Mouse (Mus musculus) megakaryocyte, embryonic 14.5 days (primary cell): ENCODE results near the gene Atp6v1a. TPM values are rescaled to one million over a fixed set of nuclear protein-coding genes. Genes with fewer than 3 reads are reported as not detected.

Experiments
- H3K27me3 ChIP-seq: replicated peaks from 2 replicates; pipeline ENCODE3; 2012; ENCODE audit warnings: inconsistent platforms
- H3K36me3 ChIP-seq: replicated peaks from 2 replicates; pipeline ENCODE3; 2012; ENCODE audit warnings: low read length, inconsistent platforms, mixed read lengths
- H3K4me1 ChIP-seq: 2 replicates; pipeline ENCODE4 v1.6.1; 2012; ENCODE audit warnings: inconsistent platforms
- H3K4me3 ChIP-seq: replicated peaks from 2 replicates; pipeline ENCODE3; 2012; ENCODE audit warnings: moderate library complexity, mild to moderate bottlenecking, inconsistent platforms
- H3K9me3 ChIP-seq: 2 replicates; pipeline ENCODE4 v1.6.1; 2012; ENCODE audit warnings: inconsistent platforms
- FLI1 ChIP-seq: IDR thresholded peaks from 2 replicates; pipeline ENCODE4 v1.6.1; 2012; ENCODE audit warnings: low read length, inconsistent platforms, mixed read lengths
- GATA1 ChIP-seq: IDR thresholded peaks from 3 replicates; pipeline ENCODE4 v1.6.1; 2012; ENCODE audit warnings: mixed read lengths, low read length, inconsistent platforms, borderline replicate concordance
- polyA plus RNA-seq: library from polyadenylated mRNA; stranded (reverse); fragments of >175 nt; gene quantifications from 2 replicates; pipeline ENCODE4 v1.2.3, GENCODE M21; 2012; ENCODE audit warnings: low replicate concordance; ENCODE audit not compliant: insufficient read depth

Gene Atp6v1a
- polyA plus RNA-seq, 1 experiment: 3.0 TPM

GRCm38 (mm10) chr16:44172297-44173154 is 33.0 kb upstream of the Atp6v1a start:
- Histone ChIP-seq H3K4me3 (peak overlapping the region; percentile 96), H3K9me3 (no peaks in the 10 kb centered on the region), H3K4me1 (peaks cover 31% of the 10 kb centered on the region), H3K27me3 (no peaks in the 10 kb centered on the region), H3K36me3 (no peaks in the 10 kb centered on the region)
- TF ChIP-seq FLI1 (no peak), GATA1 (no peak)

GRCm38 (mm10) chr16:44168990-44169389 is 29.5 kb upstream of the Atp6v1a start:
- Histone ChIP-seq H3K4me3 (no peak overlapping the region), H3K9me3 (no peaks in the 10 kb centered on the region), H3K27me3 (no peaks in the 10 kb centered on the region), H3K4me1 (peaks cover 34% of the 10 kb centered on the region), H3K36me3 (no peaks in the 10 kb centered on the region)
- TF ChIP-seq FLI1 (no peak), GATA1 (no peak)

- Histone ChIP-seq H3K9me3 (no peaks in the 10 kb centered on the region), H3K27me3 (no peaks in the 10 kb centered on the region), H3K36me3 (peaks cover 12% of the 10 kb centered on the region), H3K4me3 (no peak overlapping the region), H3K4me1 (peaks cover 26% of the 10 kb centered on the region)
- TF ChIP-seq GATA1 (no peak), FLI1 (no peak)
Observed at GRCm38 (mm10) chr16:44165182-44165581, 25.7 kb upstream of the Atp6v1a start.

- no peak for TF ChIP-seq FLI1
- TF ChIP-seq GATA1: no peak
- Histone ChIP-seq H3K9me3 (no peaks in the 10 kb centered on the region), H3K4me1 (peaks cover 21% of the 10 kb centered on the region), H3K36me3 (peaks cover 25% of the 10 kb centered on the region), H3K4me3 (no peak overlapping the region), H3K27me3 (no peaks in the 10 kb centered on the region)
Observed at GRCm38 (mm10) chr16:44163831-44164230, 24.3 kb upstream of the Atp6v1a start.

DNA sequence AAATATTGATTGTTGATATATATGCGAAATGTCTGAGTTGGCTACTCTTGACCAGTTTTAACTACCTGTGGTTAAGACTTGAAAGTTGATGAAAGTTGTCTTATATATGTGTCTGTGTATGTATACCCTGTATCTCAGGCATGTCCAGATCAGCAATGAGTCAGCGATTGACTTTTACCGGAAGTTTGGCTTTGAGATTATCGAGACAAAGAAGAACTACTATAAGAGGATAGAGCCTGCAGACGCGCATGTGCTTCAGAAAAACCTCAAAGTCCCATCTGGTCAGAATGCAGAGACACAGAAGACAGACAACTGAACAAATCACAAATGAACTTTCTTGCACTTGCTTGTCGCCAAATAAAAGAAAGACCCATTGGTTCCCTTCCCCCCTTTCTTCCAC is 19.8 kb upstream of the Atp6v1a start:
- Histone ChIP-seq H3K27me3 (no peaks in the 10 kb centered on the region), H3K4me3 (no peak overlapping the region), H3K9me3 (no peaks in the 10 kb centered on the region), H3K4me1 (peaks cover 12% of the 10 kb centered on the region; the same call in 1 of the 2 replicates), H3K36me3 (peaks cover 47% of the 10 kb centered on the region)
- TF ChIP-seq GATA1 (no peak), FLI1 (no peak)

GRCm38 (mm10) chr16:44154497-44155057 is 15.1 kb upstream of the Atp6v1a start:
- TF ChIP-seq FLI1: no peak
- TF ChIP-seq GATA1: no peak
- Histone ChIP-seq H3K36me3 (peaks cover 29% of the 10 kb centered on the region), H3K9me3 (no peaks in the 10 kb centered on the region), H3K27me3 (no peaks in the 10 kb centered on the region), H3K4me1 (peaks cover 15% of the 10 kb centered on the region; the same call in 1 of the 2 replicates), H3K4me3 (no peak overlapping the region)

DNA sequence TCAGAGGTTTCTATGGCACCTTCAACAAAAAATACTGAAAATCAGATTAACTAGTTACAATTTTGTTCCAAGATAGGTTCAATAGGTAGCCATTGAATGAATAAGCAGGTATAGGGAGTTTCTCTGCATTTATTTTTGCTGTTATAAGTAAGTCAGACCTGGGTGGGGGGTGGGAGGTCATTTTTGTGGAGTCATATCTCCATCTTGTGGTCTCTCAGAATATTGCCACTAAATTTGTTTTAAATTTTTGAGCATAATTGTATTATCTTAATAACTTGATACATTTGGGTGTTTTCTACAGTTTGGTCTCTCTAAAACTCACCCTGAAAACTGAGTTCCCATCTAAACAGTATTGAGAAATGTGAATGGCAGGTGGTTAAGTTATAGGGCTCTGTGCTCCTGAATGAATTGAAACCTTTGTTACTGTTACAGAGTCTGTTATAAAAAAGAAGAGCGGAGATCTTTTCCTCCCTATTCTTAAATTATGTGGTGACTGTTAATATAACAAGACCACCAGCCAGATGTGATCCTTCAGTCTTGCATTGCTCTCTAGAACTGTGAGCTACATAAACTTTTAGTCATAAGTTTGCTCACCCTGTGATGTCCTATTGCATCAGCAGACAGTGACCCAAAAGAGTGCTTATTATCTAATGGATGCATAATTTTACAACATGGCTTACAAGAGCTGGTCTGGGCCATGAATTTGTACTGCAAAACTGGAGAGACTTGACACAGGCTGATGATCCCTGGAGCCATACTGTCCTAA is 9.7 kb upstream of the Atp6v1a start:
- Histone ChIP-seq H3K4me3 (no peak overlapping the region), H3K9me3 (no peaks in the 10 kb centered on the region), H3K36me3 (no peaks in the 10 kb centered on the region), H3K4me1 (peaks cover 17% of the 10 kb centered on the region; the same call in 1 of the 2 replicates), H3K27me3 (no peaks in the 10 kb centered on the region)
- no peak for TF ChIP-seq GATA1
- no peak for TF ChIP-seq FLI1

GRCm38 (mm10) chr16:44141483-44141882 is 2.0 kb upstream of the Atp6v1a start:
- Histone ChIP-seq H3K27me3 (no peaks in the 10 kb centered on the region), H3K4me1 (peaks cover 22% of the 10 kb centered on the region), H3K4me3 (peak overlapping the region; percentile 100), H3K9me3 (no peaks in the 10 kb centered on the region), H3K36me3 (no peaks in the 10 kb centered on the region)
- no peak for TF ChIP-seq FLI1
- no peak for TF ChIP-seq GATA1

GRCm38 (mm10) chr16:44140186-44140787 is 782 bp upstream of the Atp6v1a start:
- Histone ChIP-seq H3K27me3 (no peaks in the 10 kb centered on the region), H3K4me3 (peak overlapping the region; percentile 100), H3K9me3 (no peaks in the 10 kb centered on the region), H3K4me1 (peaks cover 31% of the 10 kb centered on the region), H3K36me3 (peaks cover 2% of the 10 kb centered on the region)
- TF ChIP-seq FLI1 (no peak), GATA1 (no peak)
